Mouse (Mus musculus) embryo, embryonic 11 days (tissue): Measurements from ENCODE around the gene Rtn4rl1.

Experiments
- DNase-seq: peaks from one replicate; pipeline ENCODE4 v3.0.0-alpha.2; 2015

The Rtn4rl1 gene

DNA sequence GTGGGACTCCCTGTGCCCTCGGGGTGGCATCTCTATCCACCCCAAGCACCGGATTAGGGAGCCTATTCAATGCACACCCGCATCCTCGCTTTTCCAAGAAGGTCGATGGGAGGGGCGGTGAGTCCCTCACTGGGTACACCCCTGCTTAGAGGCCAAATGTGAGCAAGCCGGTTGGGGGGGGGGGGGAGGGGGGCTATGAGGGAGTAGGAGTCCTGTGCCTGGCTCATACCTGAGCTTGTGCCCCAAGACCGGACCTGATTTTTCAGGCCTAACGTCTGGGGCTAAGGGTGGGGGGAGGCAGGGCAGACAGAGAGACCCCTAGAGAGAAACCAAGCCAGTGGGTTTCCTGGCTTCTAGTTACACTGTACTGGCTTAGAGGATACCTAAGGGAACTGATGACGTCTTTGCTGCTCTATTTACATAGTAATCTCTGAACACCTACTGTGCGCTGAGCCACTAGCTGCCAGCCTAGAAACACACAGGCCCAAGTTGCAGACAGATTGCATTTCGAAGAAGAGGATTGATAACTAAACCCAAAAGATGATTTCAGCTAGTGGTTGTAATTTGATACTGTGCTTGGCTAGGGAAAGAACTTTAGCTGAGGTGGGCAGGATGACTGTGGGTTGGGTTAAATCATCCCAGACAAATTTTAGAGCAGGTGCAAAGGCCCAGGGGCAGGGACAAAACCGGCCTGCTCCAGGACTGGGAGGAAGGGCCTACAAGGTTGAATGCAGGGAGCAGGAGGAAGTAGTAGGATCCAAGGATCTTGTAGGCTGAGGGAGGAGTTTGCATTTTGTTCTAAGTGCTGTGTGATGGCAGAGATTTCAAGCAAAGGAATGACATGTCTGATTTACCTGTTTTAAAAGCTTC is 20.7 kb downstream of the Rtn4rl1 start:
- DNase-seq = no peak

- DNase-seq = no peak
Measured at GRCm38 (mm10) chr11:75220115-75220514, 26.5 kb downstream of the Rtn4rl1 start.

GRCm38 (mm10) chr11:75220517-75221145 is 27.0 kb downstream of the Rtn4rl1 start:
- no peak for DNase-seq

GRCm38 (mm10) chr11:75224062-75224461 is 30.5 kb downstream of the Rtn4rl1 start:
- DNase-seq = no peak

DNA sequence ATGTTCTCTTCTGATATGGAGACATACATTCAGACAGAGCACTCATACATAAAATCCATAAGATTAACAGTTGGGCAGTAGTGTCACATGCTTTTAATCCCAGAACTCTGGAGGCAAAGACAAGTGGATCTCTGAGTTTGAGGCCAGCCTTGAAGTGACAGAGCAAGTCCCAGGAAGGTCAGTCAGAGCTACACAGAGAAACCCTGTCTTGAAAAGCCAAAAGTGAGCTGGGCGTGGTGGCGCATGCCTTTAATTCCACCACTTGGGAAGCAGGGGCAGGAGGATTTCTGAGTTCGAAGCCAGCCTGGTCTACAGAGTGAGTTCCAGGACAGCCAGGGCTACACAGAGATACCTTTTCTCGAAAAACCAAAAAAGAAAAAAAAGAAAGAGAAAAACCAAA is 31.3 kb downstream of the Rtn4rl1 start:
- no peak for DNase-seq

DNA sequence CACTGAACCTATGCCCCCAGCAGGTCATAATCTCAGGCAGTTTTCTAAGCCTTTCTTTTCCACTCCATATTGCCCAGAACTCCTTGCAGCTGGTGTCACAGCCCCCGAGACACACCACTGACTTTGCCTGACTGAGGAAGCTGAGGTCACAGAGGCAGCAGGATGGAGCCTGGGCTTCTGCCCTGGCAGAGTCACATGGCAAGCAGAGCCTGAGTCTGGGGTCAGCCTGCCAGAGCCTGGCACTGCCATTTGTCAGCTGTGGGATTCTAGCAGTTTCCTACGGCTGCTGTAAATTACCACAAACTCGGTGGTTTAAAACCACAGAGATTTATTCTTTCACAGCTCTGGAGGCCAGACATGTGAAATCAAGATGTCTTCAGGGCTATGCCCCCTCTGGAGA is 34.0 kb downstream of the Rtn4rl1 start:
- no peak for DNase-seq

DNA sequence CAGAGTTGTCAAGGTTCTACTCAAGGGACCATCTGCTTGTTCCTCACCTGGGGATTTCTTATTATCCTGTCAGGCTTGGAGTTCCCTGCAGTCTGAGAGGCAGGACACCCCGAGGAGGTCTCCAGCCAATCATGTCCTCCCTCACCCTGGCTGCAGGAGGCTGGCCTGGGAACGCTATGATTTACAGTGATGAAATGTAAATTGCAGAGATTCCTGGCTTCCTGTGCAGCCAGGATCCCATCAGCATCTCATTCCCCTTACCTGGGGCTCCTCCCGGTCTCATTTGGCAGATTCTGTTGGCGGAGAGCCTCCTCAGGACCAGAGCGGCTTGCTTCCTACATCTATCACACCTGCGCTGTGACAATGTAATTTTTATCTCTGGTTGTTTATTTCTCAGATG is 35.7 kb downstream of the Rtn4rl1 start:
- no peak for DNase-seq

DNA sequence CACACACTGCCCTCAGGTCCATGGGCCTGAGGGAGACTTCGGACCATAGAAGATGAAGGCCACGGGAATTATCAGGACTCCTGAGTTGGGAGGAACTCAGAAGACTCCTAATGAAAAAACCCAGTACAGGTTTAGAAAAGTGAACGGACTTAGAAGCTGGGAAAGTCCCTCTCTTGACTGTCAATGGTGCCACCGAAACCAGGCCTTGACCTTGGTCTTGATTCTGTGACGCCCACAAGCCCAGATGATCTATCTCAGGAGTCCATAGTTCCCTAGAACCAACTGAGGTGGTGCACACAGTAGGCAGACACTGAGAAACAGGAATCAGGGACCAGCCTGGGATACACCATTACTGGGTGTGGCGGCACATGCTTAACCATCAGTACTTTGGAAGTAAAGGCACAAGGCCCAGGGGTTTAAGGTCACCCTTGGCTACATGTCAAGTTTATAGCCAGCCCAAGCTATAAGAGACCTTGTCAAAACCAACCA is 36.7 kb downstream of the Rtn4rl1 start:
- DNase-seq = no peak

DNA sequence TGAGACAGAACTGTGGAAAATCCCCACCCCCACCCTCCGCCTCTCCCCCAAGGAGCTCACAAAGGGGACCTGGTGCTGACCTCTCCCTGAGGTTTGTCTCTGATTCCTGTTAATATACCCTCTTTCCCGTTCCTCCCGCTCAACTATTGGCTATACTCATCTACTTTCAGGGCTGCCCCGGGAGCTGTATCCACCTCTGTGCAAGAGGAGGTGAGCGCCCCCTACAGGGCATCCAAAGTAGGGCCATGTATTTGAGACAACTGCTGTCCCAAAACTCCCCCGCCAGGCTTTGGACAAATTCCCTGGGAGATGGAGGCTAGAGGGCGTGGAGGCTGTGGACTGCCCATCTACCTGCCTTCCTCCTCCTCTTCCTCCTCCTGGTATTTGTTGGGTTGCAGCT is 38.2 kb downstream of the Rtn4rl1 start:
- peak; percentile 85 for DNase-seq

DNA sequence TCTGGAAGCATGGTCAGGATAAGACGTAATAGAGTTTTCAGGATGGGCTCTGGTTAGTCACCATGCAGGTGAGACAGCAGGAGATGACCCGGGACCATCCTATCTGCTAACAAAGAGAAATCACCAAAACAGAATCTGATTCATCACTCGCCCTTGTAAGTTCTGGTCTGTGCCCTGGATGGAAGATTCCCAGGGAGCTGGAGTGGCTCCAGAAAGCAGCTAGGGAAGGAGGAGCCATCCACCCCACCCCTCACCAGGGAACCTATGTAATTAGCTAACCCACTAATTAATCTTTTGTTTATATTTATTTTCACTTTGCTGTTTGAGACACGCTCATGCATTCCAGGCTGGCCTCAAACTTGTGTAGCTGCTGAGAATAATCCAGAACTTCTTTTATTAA is 38.9 kb downstream of the Rtn4rl1 start:
- no peak for DNase-seq

DNA sequence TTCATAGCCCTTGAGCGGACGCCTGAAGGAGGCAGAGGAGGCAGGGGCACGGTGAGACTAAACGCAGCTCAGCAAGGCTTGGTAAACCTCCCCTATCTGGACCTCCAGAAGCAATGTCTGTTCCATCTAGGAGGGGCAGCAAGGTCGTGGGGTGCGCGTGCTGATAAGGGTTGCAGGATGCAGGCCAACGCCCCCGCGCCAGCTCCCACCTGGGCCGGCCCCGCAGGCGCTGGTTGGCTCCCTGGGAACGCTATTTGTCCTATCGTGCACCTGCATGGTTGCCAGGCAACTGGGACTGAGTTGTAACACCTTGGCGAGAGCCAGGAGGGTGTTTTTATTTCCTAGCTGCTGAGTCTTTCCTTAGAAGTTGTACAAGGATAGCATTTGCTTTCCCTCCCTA is 41.2 kb downstream of the Rtn4rl1 start:
- DNase-seq = no peak

GRCm38 (mm10) chr11:75240158-75240934 is 46.8 kb downstream of the Rtn4rl1 start:
- no peak for DNase-seq

- DNase-seq = no peak
Measured at GRCm38 (mm10) chr11:75242710-75243255, 49.2 kb downstream of the Rtn4rl1 start.

GRCm38 (mm10) chr11:75244368-75245275 is 51.0 kb downstream of the Rtn4rl1 start:
- no peak for DNase-seq

- peak; percentile 26 for DNase-seq
Measured at GRCm38 (mm10) chr11:75245372-75246330, 52.1 kb downstream of the Rtn4rl1 start.

GRCm38 (mm10) chr11:75246589-75246988 is 53.0 kb downstream of the Rtn4rl1 start:
- no peak for DNase-seq

GRCm38 (mm10) chr11:75247137-75247730 is 53.7 kb downstream of the Rtn4rl1 start:
- DNase-seq = no peak

- no peak for DNase-seq
Measured at GRCm38 (mm10) chr11:75249588-75249987, 56.0 kb downstream of the Rtn4rl1 start.

DNA sequence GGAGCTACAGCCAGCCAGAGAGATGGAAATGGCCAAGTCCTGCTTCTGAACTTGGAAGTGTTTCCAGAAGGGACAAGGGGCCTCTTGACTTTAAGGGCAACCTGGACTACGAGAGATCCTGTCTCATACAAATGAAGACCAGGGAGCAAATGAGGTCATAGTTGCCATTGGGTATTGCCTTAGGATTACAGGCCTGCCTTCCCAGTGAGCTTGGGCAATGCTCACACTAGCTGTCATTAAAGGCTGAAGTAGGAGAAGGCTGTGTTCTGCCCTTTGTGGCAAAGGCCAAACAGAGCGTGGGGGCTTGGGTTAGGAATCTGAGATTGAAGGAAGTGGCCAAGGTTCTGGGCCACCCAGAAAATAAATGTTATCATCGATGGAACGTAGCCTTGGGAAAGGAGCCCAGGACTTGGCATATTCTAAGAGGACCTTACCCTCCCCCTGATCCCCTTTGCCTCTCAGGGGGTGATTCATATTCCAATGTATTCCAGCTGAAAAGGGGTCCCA is 57.5 kb downstream of the Rtn4rl1 start:
- no peak for DNase-seq

- no peak for DNase-seq
Measured at GRCm38 (mm10) chr11:75251557-75252070, 58.0 kb downstream of the Rtn4rl1 start.
